Mouse (Mus musculus) 3134 (cell line): ENCODE results near the gene Gtpbp10.

Experiments
- DNase-seq: peaks from one replicate; pipeline ENCODE4 v3.0.0-alpha.2; 2011; ENCODE audit warnings: low spot score; ENCODE audit not compliant: insufficient read length; ENCODE audit errors: extremely low read depth

The Gtpbp10 gene

DNA sequence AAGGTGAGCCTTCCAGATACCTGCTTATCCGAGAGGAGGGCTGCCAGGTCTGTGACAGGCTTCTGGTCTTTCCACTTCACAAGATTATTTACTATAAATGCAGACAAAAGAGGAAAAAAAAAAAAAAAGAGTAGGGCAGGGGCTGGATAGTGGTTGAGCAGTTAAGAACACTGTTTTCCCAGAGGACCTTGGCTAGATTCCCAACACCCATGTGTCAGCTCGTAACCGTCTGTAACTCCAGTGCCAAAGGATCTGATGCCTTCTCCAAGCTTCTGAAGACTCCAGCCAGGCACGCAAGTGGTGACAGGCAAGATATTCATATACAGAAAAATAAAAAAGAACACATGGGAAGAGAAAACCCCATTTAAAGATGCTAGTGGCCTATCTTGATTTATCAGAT lies 56.0 kb downstream of the Gtpbp10 start:
- DNase-seq: no peak

DNA sequence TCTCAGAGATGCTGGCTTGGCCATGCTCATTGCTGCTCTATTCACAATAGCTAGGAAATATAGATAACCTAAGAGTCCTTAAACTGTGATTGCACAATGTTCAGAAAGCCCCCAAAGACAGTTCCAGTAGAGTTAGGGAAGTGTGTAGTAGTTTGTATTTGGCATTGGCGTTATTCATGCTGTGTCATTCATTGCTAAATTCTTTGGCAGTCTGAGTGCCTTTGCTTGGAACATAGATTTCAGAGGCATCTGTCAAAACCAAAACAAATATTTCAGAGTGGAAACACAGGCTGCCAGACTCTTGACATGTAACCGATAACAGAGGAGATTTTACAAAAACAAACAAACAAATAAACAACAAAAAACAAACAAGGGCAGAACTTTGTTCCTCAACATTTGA lies 57.8 kb downstream of the Gtpbp10 start:
- DNase-seq: no peak

DNA sequence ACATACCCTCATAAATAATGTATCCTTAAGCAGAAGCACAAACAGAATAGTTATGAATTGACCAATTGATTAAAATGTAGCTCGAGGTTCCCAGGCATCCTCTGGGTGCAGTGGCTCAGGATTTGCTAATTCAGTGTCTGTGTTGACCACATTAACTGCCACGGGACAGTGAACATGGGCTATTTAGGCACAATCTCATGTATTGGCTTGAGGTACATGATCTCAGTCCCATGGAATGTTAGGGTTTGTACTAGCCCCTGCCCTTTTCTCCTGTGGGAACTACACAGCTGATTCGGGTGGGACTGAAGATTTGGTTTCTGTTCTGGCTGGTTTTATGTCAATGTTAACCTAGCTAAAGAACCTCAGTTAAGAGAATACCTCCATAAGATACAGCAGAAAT lies 62.9 kb downstream of the Gtpbp10 start:
- DNase-seq: peak; percentile 37

DNA sequence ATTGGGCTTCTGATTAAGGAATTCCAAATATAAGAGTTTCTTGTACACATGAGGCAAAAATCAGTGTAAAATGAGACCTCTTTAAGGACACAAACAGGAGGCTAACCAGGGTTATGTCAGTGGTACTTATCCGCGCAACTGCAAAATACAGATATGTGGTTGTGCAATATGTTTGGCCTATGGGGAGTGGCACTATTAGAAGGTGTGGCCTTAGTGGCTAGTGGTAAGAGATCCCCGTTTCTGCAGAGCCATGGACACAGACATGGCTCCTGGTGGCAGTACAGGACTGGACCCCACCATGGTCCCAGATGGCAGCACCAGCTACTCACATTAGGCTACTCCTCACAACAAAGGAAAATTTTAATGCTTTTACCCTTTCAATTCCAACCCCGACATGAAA lies 64.3 kb downstream of the Gtpbp10 start:
- DNase-seq: no peak

DNA sequence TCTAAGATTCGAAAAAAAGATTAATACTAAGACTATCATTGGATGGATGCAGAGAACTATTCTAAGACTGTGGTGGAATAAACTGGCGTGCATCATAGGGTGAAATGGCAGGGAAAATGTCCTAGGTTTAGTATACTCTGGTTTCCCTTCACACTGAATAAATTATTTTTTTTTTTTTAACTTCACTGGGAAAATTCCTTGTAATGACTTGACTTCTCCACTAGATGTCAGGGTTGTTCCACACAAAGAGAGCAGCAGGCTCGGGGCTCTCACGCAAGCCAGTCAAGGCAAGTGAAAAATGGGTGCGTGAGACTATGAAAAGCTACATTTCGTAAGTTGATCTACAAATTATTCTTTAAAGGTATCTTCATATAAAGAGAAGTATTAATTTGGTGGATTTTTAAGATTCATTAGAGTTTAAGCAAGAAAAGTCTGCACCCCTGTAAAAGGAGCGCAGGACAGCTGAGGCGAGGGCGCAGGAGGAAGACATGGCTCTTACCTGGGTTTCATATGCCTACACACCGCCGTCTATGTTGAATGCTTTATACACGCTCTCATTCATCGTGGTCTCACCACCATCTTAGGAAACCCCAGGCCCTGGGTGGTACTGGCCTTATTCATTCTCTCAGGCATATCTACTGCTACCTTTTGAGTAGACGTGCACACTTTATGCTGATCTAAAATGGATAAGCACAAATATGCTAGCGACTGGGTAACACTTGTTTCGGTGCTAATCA lies 64.9 kb downstream of the Gtpbp10 start:
- no peak for DNase-seq

DNA sequence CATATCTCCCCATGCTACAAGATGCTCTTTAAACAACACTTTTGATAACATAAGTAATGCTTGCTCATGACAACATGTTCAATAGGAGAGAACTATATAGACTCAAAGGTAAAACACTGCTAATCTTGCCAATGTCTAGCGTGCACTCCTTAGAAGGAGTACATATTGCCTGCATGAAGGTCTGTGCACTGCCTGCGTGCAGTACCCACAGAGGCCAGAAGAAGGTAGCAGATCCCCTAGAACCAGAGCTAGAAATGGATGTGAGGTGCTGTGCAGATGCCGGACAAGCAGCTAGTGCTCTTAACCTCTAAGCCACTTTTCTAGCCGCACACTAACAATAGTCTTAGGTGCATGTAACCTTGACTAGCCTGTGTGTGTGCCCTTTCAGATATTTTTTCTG lies 67.2 kb downstream of the Gtpbp10 start:
- DNase-seq: no peak
